Mouse (Mus musculus): ENCODE results near the gene Otop1. TPM values are rescaled to one million over a fixed set of nuclear protein-coding genes. Genes with fewer than 3 reads are reported as not detected.

Otop1 gene
- 0.06 and 0.07 TPM in 2 replicates for polyA plus RNA-seq (2016; fragmentation: Nextera tagmentation; extraction: Ambion mirVana)

DNA sequence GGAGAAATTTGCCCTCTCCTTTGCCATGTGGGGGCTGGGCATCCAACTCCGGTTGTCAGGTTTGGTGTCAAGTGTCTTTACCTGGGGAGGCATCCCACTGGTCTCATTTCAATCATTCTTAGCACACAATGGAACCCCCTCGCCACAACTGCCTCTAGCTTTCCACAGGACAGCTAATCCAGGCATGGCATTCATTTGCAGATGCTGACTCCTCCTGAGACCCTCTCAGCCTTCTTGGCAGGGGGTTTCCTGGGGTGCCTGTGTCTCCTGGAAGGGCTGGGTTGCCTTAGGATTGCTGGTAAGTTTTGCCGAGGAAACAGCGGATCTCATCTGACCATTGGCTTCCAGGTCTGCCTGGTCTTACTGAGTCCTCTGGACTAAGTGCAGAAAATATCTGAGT lies at the start of gene Otop1:
TSS of gene Otop1 (plus strand) at position 202 of the 400 bp plus-strand sequence.
- peak within 1 kb of the TSS; percentile 48 for H3K4me3 ChIP-seq
- H3K27me3 ChIP-seq (ENCODE audit: insufficient read depth, poor library complexity, severe bottlenecking) = peaks cover 77% of the 10 kb centered on the region
- H3K4me1 ChIP-seq (replicated peaks) = peaks cover 18% of the 10 kb centered on the region
- WGBS = 1% methylated on average over 4 of the region's 4 CpGs
- no peak for DNase-seq (ENCODE audit: low spot score)
- peaks cover 10% of the 10 kb centered on the region for H3K36me3 ChIP-seq
- H3K9me3 ChIP-seq = no peaks in the 10 kb centered on the region
- H3K27ac ChIP-seq = no peak within 1 kb of the TSS

DNA sequence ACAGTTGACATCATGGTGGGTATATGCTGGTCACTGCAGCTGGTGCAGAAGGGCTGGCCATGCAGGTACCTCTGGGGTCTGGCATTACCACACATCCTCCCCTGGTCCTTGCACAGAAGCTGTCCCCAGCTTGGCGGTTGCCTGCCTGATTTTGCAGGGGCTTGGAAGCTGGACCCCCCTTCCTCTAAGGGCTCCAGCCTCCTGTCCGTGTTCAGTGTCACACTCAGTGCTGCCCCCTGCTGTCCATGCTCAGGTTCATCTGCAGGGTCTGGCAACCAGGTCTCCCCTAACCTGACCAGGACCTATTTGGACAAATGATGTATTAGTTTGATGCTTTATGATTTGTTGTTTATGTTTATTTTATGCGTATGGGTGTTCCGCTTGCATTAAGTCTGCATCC lies 40.4 kb upstream of the Otop1 start:
- Histone ChIP-seq H3K27ac (no peak overlapping the region), H3K9me3 (no peaks in the 10 kb centered on the region; the same call in 1 of the 2 replicates), H3K4me3 (no peak overlapping the region), H3K36me3 (peaks cover 64% of the 10 kb centered on the region), H3K4me1 (replicated peaks) (peaks cover 5% of the 10 kb centered on the region), H3K27me3 (ENCODE audit: insufficient read depth, poor library complexity, severe bottlenecking) (peaks cover 35% of the 10 kb centered on the region)
- peak; percentile 64 for DNase-seq (ENCODE audit: low spot score)
- 68% methylated on average over 4 of the region's 4 CpGs for WGBS

DNA sequence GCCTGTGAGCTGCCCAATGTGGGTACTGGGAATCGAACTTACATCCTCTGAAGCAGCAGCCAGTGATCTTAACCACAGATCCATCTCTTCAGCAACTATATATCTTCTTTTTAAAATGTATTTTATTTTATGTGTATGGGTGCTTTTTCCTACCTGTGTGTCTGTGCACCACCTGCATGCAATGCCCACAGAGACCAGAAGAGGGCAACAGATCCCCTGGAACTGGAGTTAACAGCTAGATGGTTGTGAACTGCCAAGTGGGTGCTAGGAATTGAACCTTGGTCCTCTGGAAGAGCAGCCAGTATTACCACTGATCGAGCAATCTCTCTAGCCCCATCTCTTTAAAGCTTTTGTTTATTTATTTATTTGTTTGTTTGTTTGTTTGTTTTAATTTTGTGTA lies 39.1 kb upstream of the Otop1 start:
- WGBS = 95% methylated on average over 2 of the region's 2 CpGs
- no peak for DNase-seq (ENCODE audit: low spot score)
- Histone ChIP-seq H3K4me1 (replicated peaks) (peaks cover 17% of the 10 kb centered on the region), H3K9me3 (no peaks in the 10 kb centered on the region; the same call in 1 of the 2 replicates), H3K27me3 (ENCODE audit: insufficient read depth, poor library complexity, severe bottlenecking) (peaks cover 39% of the 10 kb centered on the region), H3K4me3 (no peak overlapping the region), H3K27ac (no peak overlapping the region), H3K36me3 (peaks cover 52% of the 10 kb centered on the region)

DNA sequence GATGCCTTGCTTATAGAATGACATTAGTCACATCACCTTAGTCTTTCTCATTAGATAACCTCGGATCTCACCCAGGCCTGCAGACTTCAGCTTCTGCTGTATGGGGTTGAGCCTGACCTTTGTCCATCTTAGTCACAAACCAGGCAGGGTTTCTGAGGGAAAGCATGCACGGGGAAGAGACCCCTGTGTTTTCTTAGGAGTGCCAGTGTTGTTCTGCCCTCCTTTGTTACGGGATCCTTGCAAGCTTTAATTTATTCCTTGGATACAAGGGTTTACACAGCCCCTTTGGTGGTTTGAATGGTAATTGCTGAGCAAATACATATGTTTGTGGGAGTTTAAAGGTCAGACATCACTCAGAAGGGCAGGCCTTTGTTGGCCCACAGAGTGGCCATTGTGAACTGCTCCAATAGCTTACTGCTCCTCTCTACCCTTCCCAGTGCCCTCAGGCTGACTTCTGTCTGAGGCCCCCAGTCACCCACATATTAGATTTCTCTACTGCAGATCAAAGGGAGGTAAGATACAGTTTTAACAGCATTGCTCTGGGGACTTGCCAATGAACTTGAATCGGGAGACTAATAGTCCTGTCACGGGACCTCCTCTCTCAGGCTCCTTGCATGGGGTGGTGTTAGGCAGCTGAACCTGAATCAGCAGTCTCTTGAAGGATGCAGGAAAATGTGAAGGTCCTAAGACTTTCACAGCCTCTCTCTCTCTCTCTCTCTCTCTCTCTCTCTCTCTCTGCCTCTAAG lies 34.9 kb upstream of the Otop1 start:
- Histone ChIP-seq H3K27me3 (ENCODE audit: insufficient read depth, poor library complexity, severe bottlenecking) (peaks cover 76% of the 10 kb centered on the region), H3K36me3 (peaks cover 12% of the 10 kb centered on the region), H3K27ac (peak overlapping the region; percentile 74), H3K4me1 (replicated peaks) (peaks cover 17% of the 10 kb centered on the region), H3K9me3 (no peaks in the 10 kb centered on the region; the same call in 1 of the 2 replicates), H3K4me3 (no peak overlapping the region)
- DNase-seq (ENCODE audit: low spot score) = peak; percentile 52
- 24% methylated on average over 5 of the region's 5 CpGs for WGBS

DNA sequence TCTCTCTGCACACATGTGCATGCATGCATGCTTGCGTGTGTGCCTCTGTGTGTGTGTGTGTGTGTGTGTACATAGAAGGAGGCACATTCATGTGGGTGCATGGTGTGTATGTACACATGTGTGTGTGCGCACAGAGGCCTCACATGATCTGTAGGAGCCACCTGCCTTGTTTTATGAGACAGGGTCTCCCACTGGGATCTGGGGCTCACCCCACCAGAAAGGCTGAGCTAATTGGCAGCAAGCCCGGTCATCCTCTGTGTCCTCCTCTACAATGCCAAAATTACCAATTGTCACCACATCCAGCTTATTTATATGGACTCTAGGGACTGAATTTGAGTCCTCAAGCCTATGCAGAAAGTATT lies 34.3 kb upstream of the Otop1 start:
- no peaks in the 10 kb centered on the region; the same call in 1 of the 2 replicates for H3K9me3 ChIP-seq
- WGBS = 82% methylated on average over 3 of the region's 3 CpGs
- peaks cover 17% of the 10 kb centered on the region for H3K4me1 ChIP-seq (replicated peaks)
- H3K4me3 ChIP-seq = no peak overlapping the region
- peaks cover 7% of the 10 kb centered on the region for H3K36me3 ChIP-seq
- peak overlapping the region; percentile 74 for H3K27ac ChIP-seq
- peaks cover 80% of the 10 kb centered on the region for H3K27me3 ChIP-seq (ENCODE audit: insufficient read depth, poor library complexity, severe bottlenecking)
- DNase-seq (ENCODE audit: low spot score) = no peak

DNA sequence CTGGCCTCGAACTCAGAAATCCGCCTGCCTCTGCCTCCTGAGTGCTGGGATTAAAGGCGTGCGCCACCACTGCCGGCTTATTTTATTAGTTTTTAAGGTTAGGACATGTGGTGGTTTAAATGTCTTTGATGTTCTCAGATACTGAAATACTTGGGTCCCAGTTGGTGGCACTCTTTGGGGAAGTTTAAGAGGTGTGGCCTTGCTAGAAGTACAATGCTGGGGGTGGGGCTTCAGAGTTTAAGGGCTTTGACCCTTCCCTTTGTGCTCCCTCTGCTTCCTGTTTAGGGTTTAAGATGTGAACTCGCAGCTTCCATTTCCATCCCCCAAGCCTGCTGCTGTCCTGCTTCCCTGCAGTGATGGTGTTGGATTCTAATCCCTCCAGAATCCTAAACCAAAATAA lies 33.8 kb upstream of the Otop1 start:
- 85% methylated on average over 6 of the region's 6 CpGs for WGBS
- Histone ChIP-seq H3K36me3 (0 out of 2 replicates have a peak, but pooled peaks cover 2% of the 10 kb centered on the region), H3K4me3 (no peak overlapping the region), H3K4me1 (replicated peaks) (peaks cover 17% of the 10 kb centered on the region), H3K27me3 (ENCODE audit: insufficient read depth, poor library complexity, severe bottlenecking) (peaks cover 76% of the 10 kb centered on the region), H3K9me3 (no peaks in the 10 kb centered on the region; the same call in 1 of the 2 replicates), H3K27ac (no peak overlapping the region)
- DNase-seq (ENCODE audit: low spot score) = no peak

DNA sequence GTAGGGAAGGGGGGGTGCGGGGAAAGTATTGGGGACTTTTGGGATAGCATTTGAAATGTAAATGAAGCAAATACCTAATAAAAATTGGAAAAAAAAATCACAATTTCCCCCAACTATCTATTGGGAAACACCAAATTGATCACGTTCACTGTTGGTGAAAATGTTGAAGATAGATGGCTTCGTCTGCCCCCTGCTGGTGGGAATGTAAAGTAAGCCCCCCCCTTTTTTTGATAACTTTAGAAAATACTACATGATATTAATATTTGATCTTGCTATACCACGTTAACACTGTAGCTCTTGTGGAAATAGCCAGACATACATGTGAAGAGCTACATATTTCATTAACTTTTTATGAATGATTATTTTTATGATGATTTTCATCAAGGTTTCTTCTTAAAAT lies 20.6 kb upstream of the Otop1 start:
- no peak for DNase-seq (ENCODE audit: low spot score)
- no peak overlapping the region for H3K4me3 ChIP-seq
- WGBS = 49% methylated on average over 4 of the region's 4 CpGs

DNA sequence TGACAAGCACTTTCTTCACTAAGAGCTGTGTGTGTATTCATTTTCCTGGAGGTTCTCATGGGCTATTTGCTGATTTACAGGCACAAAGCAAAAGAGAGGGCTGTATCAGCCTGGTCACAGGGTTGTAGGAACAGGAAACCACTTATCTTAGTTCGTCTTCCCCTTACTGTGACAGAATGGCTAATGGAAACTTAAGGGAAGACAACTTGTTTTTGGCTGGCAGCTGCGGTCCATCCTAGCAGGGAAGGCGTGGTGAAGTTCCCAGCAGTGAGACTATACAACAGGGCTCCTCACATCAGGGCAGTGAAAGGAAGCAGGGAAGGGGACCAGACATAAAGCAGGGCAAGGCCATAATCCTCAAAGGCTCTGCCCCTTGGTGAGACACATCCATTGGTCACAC lies 20.1 kb upstream of the Otop1 start:
- no peak for DNase-seq (ENCODE audit: low spot score)
- H3K27me3 ChIP-seq (ENCODE audit: insufficient read depth, poor library complexity, severe bottlenecking) = no peaks in the 10 kb centered on the region
- no peaks in the 10 kb centered on the region for H3K9me3 ChIP-seq
- no peak overlapping the region for H3K4me3 ChIP-seq
- peaks cover under 1% of the 10 kb centered on the region for H3K4me1 ChIP-seq (replicated peaks)
- 81% methylated on average over 3 of the region's 3 CpGs for WGBS
- no peaks in the 10 kb centered on the region for H3K36me3 ChIP-seq
- H3K27ac ChIP-seq = no peak overlapping the region

More for the DNA sequence above, 20.6 kb upstream of the Otop1 start:
- Histone ChIP-seq H3K27ac (no peak overlapping the region), H3K9me3 (no peaks in the 10 kb centered on the region), H3K27me3 (ENCODE audit: insufficient read depth, poor library complexity, severe bottlenecking) (no peaks in the 10 kb centered on the region), H3K36me3 (no peaks in the 10 kb centered on the region), H3K4me1 (replicated peaks) (no peaks in the 10 kb centered on the region)

DNA sequence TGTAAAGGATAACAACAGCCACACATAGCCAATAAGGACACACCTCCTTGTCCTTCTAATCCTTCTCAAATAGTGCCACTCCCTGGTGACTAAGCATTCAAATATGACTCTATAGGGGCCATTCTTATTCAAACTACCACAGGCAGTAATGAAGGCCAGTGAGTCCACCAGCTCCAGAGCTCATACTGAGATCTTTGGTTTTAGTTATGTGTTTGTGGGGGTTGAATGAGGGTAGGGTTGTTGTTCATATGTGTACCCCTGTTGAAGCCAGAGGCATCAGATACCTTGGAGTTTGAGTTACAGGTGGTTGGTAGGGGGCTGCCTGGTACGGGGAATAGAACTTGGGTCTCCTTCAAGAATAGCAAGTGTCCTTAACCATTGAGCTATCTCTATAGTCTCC lies 19.2 kb upstream of the Otop1 start:
- H3K4me3 ChIP-seq = no peak overlapping the region
- no peak for DNase-seq (ENCODE audit: low spot score)
- no peaks in the 10 kb centered on the region for H3K9me3 ChIP-seq
- peaks cover 9% of the 10 kb centered on the region for H3K4me1 ChIP-seq (replicated peaks)
- no peaks in the 10 kb centered on the region for H3K27me3 ChIP-seq (ENCODE audit: insufficient read depth, poor library complexity, severe bottlenecking)
- no peak overlapping the region for H3K27ac ChIP-seq
- 90% methylated on average over 1 of the region's 1 CpGs for WGBS
- H3K36me3 ChIP-seq = no peaks in the 10 kb centered on the region

DNA sequence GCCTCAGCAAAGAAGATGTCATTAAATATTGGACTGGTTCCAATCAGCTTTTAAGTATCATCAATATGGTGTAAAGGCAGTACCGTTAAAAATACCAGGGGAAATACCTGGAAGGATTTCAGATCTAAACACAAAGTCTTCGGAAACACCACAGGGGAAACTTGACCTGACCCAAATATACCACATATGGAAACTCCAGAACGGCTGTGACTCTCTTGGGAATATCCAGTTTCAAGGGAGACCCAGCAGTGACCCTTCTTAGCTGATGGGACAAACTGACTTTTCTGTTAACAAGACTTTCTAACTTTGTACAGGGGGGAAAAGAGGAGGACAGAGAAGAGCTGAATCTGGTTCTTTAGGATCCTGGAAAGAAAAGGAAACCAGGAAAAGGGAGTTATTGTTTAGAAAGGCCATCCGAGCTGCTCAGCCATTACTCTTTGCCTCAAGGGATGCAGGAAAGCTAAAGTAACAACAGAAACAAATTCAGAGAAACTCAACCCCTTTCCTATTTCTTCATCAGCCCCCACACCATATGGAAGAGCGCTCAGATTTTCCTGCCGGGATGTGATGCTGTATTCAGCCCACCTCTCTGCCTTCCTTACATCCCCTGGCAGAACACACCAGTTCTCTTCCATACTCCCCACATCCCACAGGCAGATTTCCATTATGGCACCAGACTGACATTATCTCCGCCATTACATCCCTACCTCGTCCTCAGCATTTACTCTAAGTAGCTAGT lies 17.6 kb upstream of the Otop1 start:
- WGBS = 73% methylated on average over 8 of the region's 8 CpGs
- no peaks in the 10 kb centered on the region for H3K27me3 ChIP-seq (ENCODE audit: insufficient read depth, poor library complexity, severe bottlenecking)
- no peak overlapping the region for H3K27ac ChIP-seq
- H3K9me3 ChIP-seq = no peaks in the 10 kb centered on the region
- peaks cover 11% of the 10 kb centered on the region for H3K36me3 ChIP-seq
- no peak for DNase-seq (ENCODE audit: low spot score)
- H3K4me1 ChIP-seq (replicated peaks) = peaks cover 9% of the 10 kb centered on the region
- H3K4me3 ChIP-seq = no peak overlapping the region

DNA sequence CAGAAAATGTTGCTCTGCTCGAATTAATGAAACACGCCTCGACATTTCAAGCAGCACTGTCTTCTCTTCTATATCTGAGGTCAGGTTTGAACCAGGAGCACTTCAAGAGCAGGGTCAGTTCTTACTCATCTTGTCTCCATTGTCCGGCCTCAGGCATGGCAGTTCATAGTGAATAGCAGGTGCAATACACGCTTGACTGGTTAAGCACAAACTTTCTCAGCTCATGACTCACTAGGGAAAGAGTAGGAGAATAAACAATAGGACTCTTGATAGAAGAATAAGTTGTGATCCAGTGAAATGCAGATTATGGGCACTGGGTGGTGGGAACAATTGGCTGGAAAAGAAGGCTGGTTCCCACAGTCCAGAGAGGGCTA lies 17.0 kb upstream of the Otop1 start:
- Histone ChIP-seq H3K4me1 (replicated peaks) (peaks cover 9% of the 10 kb centered on the region), H3K36me3 (peaks cover 16% of the 10 kb centered on the region), H3K27me3 (ENCODE audit: insufficient read depth, poor library complexity, severe bottlenecking) (no peaks in the 10 kb centered on the region), H3K27ac (no peak overlapping the region), H3K9me3 (no peaks in the 10 kb centered on the region), H3K4me3 (no peak overlapping the region)
- no peak for DNase-seq (ENCODE audit: low spot score)
- WGBS = 82% methylated on average over 5 of the region's 5 CpGs

DNA sequence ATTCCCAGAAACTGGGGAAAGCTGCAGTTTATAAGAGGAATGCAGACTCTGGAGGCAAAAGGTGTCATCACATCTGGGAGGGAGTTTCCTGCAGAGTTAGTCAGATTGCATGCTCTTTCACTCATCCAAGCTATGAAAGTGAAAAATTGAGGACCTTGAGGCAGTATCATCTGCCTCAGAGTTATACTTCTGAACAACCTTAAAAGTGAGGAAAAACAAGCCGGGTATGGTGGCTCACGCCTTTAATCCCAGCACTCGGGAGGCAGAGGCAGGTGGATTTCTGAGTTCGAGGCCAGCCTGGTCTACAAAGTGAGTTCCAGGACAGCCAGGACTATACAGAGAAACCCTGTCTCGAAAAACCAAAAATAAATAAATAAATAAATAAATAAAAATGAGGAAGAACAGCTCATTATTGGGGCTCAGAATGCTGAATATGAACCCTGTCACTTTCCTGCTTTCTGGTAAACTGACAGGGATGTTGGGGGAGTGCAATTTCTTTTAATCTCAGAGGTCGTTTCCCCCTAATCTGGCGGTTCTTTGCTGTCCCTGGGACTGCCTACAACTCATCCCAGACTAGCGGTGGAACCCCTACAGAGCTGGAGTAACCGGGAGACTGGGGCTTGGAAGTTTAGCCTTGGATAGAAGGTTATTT lies 16.2 kb upstream of the Otop1 start:
- DNase-seq (ENCODE audit: low spot score) = no peak
- H3K9me3 ChIP-seq = no peaks in the 10 kb centered on the region
- H3K27ac ChIP-seq = peak overlapping the region; percentile 92
- peaks cover 9% of the 10 kb centered on the region for H3K4me1 ChIP-seq (replicated peaks)
- no peaks in the 10 kb centered on the region for H3K27me3 ChIP-seq (ENCODE audit: insufficient read depth, poor library complexity, severe bottlenecking)
- H3K4me3 ChIP-seq = peak overlapping the region; percentile 89
- H3K36me3 ChIP-seq = peaks cover 25% of the 10 kb centered on the region
- WGBS = 43% methylated on average over 9 of the region's 9 CpGs

Measured in hindbrain, embryonic 10.5 days (tissue).